Mouse (Mus musculus) embryonic facial prominence, embryonic 11.5 days (tissue): ENCODE measurements around the gene Med13l. TPM values are rescaled to one million over a fixed set of nuclear protein-coding genes. Genes with fewer than 3 reads are reported as not detected.

Experiments
- ATAC-seq: fragments of 200-750 bp; cut with Nextera tagmentation; replicated peaks from 2 replicates; pipeline ENCODE4 v1.8.0; 2017; ENCODE audit warnings: low read depth; ENCODE audit not compliant: insufficient number of reproducible peaks, low FRiP score, low TSS enrichment
- DNase-seq: peaks from one replicate; pipeline ENCODE4 v3.0.0-alpha.2; 2015; ENCODE audit warnings: low spot score
- H3K27ac ChIP-seq: fragments of 300-500 bp; sonication (generic); replicated peaks from 2 replicates; pipeline ENCODE4 v1.5.1; 2014; ENCODE audit warnings: mild to moderate bottlenecking, low read depth, low read length, control low read depth
- H3K27me3 ChIP-seq: fragments of 300-500 bp; sonication (generic); 2 replicates; pipeline ENCODE4 v1.6.1; 2014; ENCODE audit warnings: mild to moderate bottlenecking, low read length, moderate library complexity, mixed read lengths; ENCODE audit not compliant: control insufficient read depth, insufficient read depth
- H3K36me3 ChIP-seq: fragments of 300-500 bp; sonication (generic); replicated peaks from 2 replicates; pipeline ENCODE4 v1.6.1; 2014; ENCODE audit warnings: low read depth, mild to moderate bottlenecking, low read length, moderate library complexity, mixed read lengths; ENCODE audit not compliant: control insufficient read depth, insufficient read depth
- H3K4me1 ChIP-seq: fragments of 300-500 bp; sonication (generic); 2 replicates; pipeline ENCODE4 v1.6.1; 2014; ENCODE audit warnings: low read length, mixed read lengths; ENCODE audit not compliant: control insufficient read depth, insufficient read depth
- H3K4me2 ChIP-seq: fragments of 300-500 bp; sonication (generic); 2 replicates; pipeline ENCODE4 v1.6.1; 2014; ENCODE audit warnings: low read depth, mild to moderate bottlenecking, control low read depth, low read length, moderate library complexity
- H3K4me3 ChIP-seq: fragments of 300-500 bp; sonication (generic); 2 replicates; pipeline ENCODE4 v1.5.1; 2014; ENCODE audit warnings: low read depth, low read length, control low read depth
- H3K9ac ChIP-seq: fragments of 300-500 bp; sonication (generic); replicated peaks from 2 replicates; pipeline ENCODE4 v1.6.1; 2014; ENCODE audit warnings: mild to moderate bottlenecking, control low read depth, low read length
- H3K9me3 ChIP-seq: fragments of 300-500 bp; sonication (generic); replicated peaks from 2 replicates; pipeline ENCODE4 v1.6.1; 2016; ENCODE audit warnings: mild to moderate bottlenecking, low read length, inconsistent platforms, mixed read lengths; ENCODE audit not compliant: control insufficient read depth
- WGBS: fragments of 180-500 bp; shearing (Covaris S2); extraction: QIAGEN DNeasy Blood & Tissue Kit; methylation state at CpG from one replicate; pipeline ENCODE4 v1.1.7; 2014; 5-methylcytosine and 5-hydroxymethylcytosine counted together
- polyA plus RNA-seq: library from polyadenylated mRNA; unstranded; fragments of >200 nt; fragmentation: Nextera tagmentation; extraction: Ambion mirVana; gene quantifications from 2 replicates; pipeline ENCODE4 v1.2.1, GENCODE M21; 2014

The Med13l gene
- polyA plus RNA-seq, 1 experiment from 2014 or later = 10.1 TPM

DNA sequence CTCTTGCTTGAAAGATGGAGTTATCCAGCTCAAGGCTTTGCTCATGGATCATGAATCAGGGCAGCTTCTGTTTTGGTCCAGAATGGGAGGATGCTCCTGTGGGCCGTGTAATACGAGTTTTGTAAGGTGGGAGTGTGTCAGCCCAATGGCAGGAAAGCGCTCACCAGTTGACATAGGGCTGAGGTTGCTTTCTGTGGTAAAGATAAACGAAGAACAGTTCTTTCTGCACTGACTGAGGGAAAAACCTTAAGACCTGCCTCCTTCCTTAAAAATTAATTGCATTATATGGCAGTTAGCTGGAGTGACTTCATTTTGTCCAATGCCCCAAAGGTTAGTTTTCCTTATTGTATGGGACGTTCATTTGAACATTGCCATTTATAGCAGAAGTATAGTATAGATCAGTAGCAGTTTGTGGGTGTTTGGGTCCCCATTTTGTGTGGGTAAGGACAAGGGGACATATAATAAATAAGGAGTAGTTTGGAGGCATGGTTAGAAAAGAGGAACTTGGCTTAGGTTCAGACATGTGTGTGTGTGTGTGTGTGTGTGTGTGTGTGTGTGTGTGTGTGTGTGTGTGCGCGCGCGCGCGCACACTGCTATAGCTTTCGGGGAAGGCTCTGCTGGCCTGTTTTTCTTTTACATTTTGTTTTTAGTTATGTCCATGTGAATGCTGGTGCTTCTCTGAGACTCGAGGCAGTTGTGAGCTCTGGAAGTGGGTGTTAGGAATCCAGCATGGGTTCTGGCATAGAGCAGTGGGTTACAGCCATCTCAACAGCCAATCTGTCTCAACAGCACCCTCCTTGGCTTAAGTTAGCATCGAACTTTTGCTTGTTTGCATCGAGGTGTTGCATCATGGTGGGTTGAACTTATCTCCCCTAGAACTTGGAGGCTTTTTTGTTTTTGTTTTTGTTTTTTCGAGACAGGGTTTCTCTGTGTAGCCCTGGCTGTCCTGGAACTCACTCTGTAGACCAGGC is 76.2 kb downstream of the Med13l start:
- ATAC-seq (no peak), DNase-seq (no peak)
- Histone ChIP-seq H3K9ac (no peak overlapping the region), H3K4me1 (no peaks in the 10 kb centered on the region; the same call in 1 of the 2 replicates), H3K27ac (no peak overlapping the region), H3K36me3 (no peaks in the 10 kb centered on the region), H3K4me3 (no peak overlapping the region), H3K4me2 (no peak overlapping the region), H3K27me3 (no peaks in the 10 kb centered on the region), H3K9me3 (no peaks in the 10 kb centered on the region)
- WGBS = 86% methylated on average over 16 of the region's 16 CpGs

DNA sequence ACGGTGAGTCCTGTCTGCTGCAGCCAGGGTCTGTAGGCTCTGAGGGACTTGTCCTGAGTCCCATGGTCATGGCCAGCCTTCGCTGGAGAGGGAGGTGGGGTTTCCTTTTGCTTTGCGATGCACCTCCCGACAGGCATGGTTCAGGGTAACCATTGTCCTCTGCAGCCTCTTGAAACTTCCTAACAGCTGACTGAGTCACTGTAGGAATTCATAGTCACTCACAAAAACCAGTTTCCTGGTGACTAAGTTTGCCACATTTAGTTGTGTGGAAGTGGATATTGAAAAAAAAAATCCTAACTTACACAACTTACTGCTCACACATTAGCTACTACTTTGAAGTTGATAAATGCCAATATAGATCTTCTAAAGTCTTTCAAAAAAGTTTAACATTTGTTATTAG is 77.5 kb downstream of the Med13l start:
- Histone ChIP-seq H3K4me1 (no peaks in the 10 kb centered on the region; the same call in 1 of the 2 replicates), H3K36me3 (no peaks in the 10 kb centered on the region), H3K4me3 (no peak overlapping the region), H3K9me3 (no peaks in the 10 kb centered on the region), H3K4me2 (no peak overlapping the region), H3K9ac (no peak overlapping the region), H3K27me3 (no peaks in the 10 kb centered on the region), H3K27ac (no peak overlapping the region)
- ATAC-seq = no peak
- 74% methylated on average over 4 of the region's 4 CpGs for WGBS
- DNase-seq = no peak

DNA sequence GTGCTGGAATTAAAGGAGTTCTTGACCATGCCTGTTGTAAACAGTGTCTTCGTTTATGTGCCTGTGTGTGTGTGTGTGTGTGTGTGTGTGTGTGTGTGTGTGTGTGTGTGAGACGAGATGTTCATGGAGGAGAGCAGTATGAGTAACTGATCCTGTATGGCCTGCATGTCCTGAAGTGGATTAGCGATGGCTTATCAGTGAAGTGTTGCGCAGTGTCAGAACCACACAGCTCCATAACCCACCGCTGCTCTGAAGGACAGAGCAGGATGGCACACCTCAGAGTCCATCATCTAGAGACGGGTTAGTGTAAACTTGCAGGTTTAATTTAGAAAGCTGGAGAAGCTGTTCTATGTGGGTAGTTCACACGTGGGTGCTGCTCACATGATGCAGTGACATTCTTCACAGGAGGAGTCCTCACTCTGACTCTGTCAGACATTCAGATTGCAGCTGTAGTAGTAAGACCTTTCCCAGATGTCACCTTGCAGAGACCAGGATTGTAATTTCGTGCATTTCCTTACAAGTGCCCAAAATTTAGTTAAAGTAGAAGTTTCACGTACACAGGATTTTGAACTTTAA is 78.1 kb downstream of the Med13l start:
- H3K4me1 ChIP-seq = no peaks in the 10 kb centered on the region; the same call in 1 of the 2 replicates

DNA sequence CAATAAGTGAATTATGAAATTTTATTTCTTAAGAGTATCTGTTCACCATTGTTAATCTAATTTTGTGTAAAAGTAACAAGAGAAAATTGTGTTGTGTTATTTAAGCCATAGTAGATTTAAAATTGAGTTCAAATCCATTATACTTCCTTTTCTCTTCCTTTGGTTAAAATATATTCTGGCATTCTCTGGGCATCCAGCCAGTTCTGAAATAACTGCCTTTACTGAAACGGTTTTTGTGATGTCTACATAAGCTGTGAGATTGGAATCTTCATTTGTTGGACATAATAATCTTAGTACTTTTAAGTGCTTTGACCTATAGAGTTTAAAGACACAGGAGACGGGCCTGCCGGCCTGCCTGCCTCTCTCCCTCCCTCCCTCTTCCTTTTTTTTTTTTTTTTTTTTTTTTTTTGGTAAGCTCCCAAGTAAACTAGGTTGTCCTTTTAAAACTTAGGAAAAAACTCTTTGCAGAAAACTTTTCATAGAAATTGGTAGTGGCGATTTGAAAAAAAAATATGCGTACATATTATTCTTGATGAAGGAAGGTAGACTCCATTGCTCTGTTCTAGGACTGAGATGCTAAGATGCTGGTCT is 78.7 kb downstream of the Med13l start:
- H3K36me3 ChIP-seq = no peaks in the 10 kb centered on the region
- H3K9me3 ChIP-seq = no peaks in the 10 kb centered on the region
- WGBS = 57% methylated on average over 5 of the region's 5 CpGs
- ATAC-seq (no peak), DNase-seq (no peak)
- no peaks in the 10 kb centered on the region; the same call in 1 of the 2 replicates for H3K4me1 ChIP-seq
- H3K27ac ChIP-seq = no peak overlapping the region
- no peak overlapping the region for H3K9ac ChIP-seq
- H3K4me2 ChIP-seq = no peak overlapping the region
- no peaks in the 10 kb centered on the region for H3K27me3 ChIP-seq
- no peak overlapping the region for H3K4me3 ChIP-seq

More for the DNA sequence above, 78.1 kb downstream of the Med13l start:
- no peak for ATAC-seq
- H3K4me2 ChIP-seq = no peak overlapping the region
- H3K27me3 ChIP-seq = no peaks in the 10 kb centered on the region
- H3K36me3 ChIP-seq = no peaks in the 10 kb centered on the region
- no peak overlapping the region for H3K4me3 ChIP-seq
- WGBS = 78% methylated on average over 9 of the region's 9 CpGs
- no peak for DNase-seq
- no peak overlapping the region for H3K9ac ChIP-seq
- H3K27ac ChIP-seq = no peak overlapping the region
- no peaks in the 10 kb centered on the region for H3K9me3 ChIP-seq

DNA sequence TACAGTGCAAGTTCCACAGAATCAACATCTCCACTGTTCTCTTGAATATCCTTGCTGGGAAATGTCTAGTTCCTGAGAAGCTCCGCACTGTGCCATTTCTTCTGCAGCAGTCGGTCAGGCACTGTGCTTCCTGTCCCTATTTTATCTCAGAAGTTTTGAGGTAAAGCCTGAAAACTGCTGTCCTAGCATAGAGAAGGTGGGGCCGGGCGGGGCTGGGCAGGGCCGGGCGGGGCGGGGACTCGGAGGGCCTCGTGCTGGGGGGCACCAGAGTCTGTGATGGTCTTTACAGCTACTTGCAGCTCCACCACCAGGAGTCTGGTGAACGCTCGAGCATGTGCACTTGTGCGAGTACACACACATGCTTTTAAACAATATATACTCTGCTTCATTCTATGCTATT is 83.6 kb downstream of the Med13l start:
- Histone ChIP-seq H3K4me3 (no peak overlapping the region), H3K27ac (no peak overlapping the region), H3K9ac (no peak overlapping the region), H3K9me3 (no peaks in the 10 kb centered on the region), H3K27me3 (no peaks in the 10 kb centered on the region), H3K4me2 (no peak overlapping the region), H3K4me1 (no peaks in the 10 kb centered on the region), H3K36me3 (no peaks in the 10 kb centered on the region)
- no peak for ATAC-seq
- 90% methylated on average over 12 of the region's 12 CpGs for WGBS
- DNase-seq = no peak

DNA sequence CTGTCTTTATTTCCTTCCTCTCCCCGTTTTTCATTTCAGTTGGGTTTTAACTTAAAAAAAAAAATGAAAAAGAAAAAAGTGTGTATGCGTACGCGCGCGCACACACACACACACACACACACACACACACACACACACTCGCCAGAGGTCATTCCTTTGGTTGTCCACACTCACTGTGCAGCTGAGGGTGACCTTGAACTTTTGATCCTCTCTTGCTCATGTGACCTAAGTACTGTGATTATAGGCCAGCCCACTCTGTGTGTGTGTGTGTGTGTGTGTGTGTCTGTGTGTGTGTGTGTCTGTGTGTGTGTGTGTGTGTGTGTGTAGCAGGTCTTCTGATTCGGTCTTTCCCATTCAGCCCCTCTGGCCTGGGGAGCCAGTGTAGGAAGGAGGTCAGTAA is 84.0 kb downstream of the Med13l start:
- no peaks in the 10 kb centered on the region for H3K36me3 ChIP-seq
- H3K4me3 ChIP-seq = no peak overlapping the region
- H3K27ac ChIP-seq = no peak overlapping the region
- WGBS = 89% methylated on average over 8 of the region's 8 CpGs
- H3K4me2 ChIP-seq = no peak overlapping the region
- ATAC-seq = no peak
- H3K9ac ChIP-seq = no peak overlapping the region
- H3K4me1 ChIP-seq = no peaks in the 10 kb centered on the region
- no peaks in the 10 kb centered on the region for H3K27me3 ChIP-seq
- no peak for DNase-seq
- H3K9me3 ChIP-seq = no peaks in the 10 kb centered on the region

DNA sequence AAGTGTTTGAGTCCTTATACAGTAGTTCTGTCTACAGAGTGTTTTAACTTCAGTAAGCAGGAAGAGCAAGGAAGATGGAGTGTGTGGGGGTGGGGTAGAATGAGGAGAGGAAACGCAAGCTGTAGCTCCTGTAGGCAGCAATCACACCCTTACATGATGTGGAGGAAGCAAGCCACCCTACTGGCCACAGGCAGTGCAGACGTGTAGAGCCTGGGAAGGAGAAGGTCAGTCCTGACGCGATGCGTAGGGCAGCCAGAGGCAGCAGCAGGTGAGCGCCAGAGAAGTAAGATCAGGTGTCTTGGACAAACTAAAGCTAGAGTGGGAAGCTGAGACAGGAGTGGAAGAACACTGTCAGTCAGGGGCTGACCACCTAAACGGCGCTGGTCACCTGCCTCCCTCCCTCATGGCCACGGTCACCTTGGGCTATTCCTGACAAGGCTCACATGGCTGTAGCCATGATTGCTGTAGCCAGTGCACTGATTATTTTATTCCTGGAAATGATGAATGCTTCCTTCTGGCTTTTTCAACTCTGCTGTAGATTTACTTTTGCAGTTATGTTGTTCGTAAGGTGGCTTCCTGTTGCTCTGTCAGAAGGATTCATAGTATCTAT is 84.8 kb downstream of the Med13l start:
- no peak for DNase-seq
- no peaks in the 10 kb centered on the region for H3K9me3 ChIP-seq
- H3K27ac ChIP-seq = no peak overlapping the region
- no peak overlapping the region for H3K4me3 ChIP-seq
- H3K4me1 ChIP-seq = no peaks in the 10 kb centered on the region
- H3K36me3 ChIP-seq = no peaks in the 10 kb centered on the region
- ATAC-seq = no peak
- 81% methylated on average over 10 of the region's 10 CpGs for WGBS
- H3K4me2 ChIP-seq = no peak overlapping the region
- H3K27me3 ChIP-seq = no peaks in the 10 kb centered on the region
- H3K9ac ChIP-seq = no peak overlapping the region
